Mouse (Mus musculus) left cerebral cortex, adult 6 months (tissue): ENCODE measurements around the gene Shisa5. TPM values are rescaled to one million over a fixed set of nuclear protein-coding genes. Genes with fewer than 3 reads are reported as not detected.

ENCODE experiments used
- long read RNA-seq, 2 experiments: library from polyadenylated mRNA; unstranded; transcript quantifications; one replicate each; pipeline ENCODE4 v2.0.0; 2019 to 2020
- polyA plus RNA-seq: library from polyadenylated mRNA; unstranded; fragments of <200 nt; fragmentation: Nextera tagmentation; gene quantifications from 2 replicates; pipeline ENCODE4 v1.2.3, GENCODE M21; 2021

The Shisa5 gene
- polyA plus RNA-seq, result 144 and 161 TPM in 2 replicates
- long read RNA-seq, experiment 1, transcript Shisa5-201 (6 exons, 1,834 nt), result minor isoform, 18 of 221 reads
- long read RNA-seq, experiment 1, transcript Shisa5-203 (4 exons, 1,038 nt), result major isoform, 178 of 221 reads
- long read RNA-seq, experiment 1, transcript Shisa5-202 (6 exons, 1,910 nt), result minor isoform, 6 of 221 reads
- long read RNA-seq, experiment 1, partial matches to known transcripts, result 10 of 221 reads
- long read RNA-seq, experiment 1, other reads (novel, unspliced or antisense), result 9 of 221 reads
- long read RNA-seq, experiment 2, transcript Shisa5-201 (6 exons, 1,834 nt), result minor isoform, 12 of 177 reads
- long read RNA-seq, experiment 2, transcript Shisa5-202 (6 exons, 1,910 nt), result minor isoform, 5 of 177 reads
- long read RNA-seq, experiment 2, transcript Shisa5-203 (4 exons, 1,038 nt), result major isoform, 137 of 177 reads
- long read RNA-seq, experiment 2, partial matches to known transcripts, result 6 of 177 reads
- long read RNA-seq, experiment 2, other reads (novel, unspliced or antisense), result 17 of 177 reads

DNA sequence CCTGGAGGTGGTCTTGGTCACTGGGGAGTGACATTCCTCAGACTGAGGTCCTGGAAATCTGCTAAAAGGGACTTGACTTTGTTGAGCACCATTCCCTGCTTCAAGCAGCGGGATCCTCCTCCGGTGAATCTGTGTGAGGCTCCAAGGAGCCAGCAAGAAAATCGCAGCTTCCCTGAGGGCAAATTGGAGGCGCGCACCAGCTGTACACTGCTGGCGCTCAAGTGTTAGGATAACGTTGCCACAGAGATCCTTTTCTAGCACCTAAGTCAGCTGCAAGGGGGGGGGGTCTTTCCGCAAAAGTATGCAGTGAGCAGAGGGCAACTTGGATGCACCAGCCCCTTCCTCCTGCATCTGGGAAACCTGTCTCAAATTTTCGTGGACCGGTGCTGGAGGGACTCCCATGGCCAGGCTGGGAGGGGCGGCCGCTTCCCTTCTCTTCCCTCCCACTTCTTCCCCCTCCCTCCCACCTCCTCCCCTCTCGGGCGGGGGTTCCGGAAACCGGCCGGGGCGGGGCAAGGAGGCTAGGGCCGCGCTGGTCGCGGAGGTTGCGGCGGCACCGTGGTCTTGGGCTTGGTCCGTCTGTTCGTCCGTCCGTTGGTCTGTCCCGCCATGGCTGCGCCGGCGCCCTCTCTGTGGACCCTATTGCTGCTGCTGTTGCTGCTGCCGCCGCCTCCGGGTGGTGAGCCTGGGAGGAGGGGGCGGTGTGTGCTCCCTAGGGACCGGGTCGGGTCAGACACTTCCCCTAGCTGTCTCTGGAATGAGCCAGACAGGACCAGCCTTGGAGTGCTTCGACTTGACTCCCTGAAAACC lies at the start of gene Shisa5:
TSS of gene Shisa5 (plus strand) at position 480 of the 810 bp plus-strand sequence.

GRCm38 (mm10) chr9:108991428-108992084 lies 46.8 kb upstream of the Shisa5 start, which contains the start of gene Pfkfb4:
Pfkfb4 (plus strand) TSS chr9:108991778.

GRCm38 (mm10) chr9:109059136-109059903 lies 21.0 kb downstream of the Shisa5 start, which contains the start of gene Trex1:
Trex1 (minus strand) TSS chr9:109059734.

DNA sequence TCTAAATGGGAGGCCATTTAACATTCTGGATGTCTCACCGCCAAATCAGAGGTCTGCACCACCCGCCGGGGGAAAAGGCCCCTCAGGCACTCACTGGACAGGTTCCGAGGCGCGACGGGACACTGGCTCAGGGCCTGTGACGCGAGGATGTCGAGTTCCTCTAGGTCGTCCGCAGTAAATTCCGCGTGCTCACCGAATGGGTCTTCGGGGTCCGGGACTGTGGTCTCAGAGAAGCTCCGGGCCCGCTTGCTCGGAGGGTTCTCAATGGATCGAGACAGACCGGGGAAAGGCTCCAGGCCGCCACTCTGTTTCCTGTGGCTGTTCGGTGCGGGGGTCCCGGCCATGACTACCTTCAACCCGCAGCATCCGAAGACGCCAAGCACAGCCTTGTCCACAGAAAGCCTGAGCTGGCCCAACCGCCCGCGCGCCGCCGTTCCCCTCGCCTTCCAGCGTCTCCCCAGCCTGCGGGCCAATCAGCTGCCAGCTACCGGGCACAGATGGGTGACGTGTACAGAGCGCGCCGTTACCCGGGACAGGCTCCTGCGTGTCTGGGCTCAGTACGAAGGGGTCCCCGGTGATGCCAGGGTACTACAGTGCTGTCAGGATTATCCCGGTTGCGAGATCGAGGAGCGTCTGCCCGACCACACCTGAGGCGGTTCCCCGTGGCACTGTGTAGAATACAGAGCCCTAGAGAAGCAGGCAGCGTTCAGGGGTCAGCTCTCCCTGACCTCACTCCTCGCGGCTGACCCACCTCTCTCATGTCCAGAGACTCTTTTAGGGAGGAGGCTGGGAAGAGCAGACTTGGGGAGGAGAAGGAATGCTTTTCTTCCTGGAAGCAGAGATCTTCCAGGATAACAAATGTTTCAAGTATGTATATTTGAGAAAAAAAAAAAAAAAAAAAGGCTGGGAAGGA lies 35.6 kb downstream of the Shisa5 start, which contains the start of gene Atrip:
TSS of gene Atrip (minus strand) at position 464 of the 913 bp plus-strand sequence.

DNA sequence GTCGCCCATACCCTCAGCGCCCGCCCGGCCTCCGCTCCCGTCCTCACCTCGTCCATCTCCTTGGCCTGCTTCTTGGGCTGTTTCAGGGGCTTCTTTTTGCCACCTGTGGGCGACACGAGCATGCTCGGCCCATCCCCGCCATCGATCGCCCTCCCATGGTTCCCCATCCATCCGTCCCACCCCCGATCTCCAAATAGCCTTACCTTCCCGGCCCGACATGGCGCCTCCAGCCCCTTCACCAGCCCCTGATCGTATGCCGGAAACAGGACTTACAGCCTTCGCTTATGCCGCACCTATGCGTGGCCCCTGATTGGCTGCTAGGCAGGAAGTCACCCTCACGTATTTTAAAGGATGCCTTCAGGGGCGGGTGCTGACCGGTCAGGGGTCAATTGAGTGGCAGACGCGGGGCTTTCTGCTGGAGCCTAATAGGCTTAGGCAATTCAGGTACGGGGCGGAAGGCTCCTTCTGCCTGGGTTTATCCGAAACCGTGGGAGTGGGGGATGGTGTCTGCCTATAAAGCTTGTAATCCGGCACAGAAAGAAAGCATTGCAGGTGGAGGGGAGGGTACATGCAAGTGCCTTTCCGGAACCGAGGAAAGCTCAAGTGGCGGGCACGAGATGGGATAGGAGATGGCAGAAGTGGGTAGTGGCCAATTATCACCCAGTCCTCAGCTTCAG lies 43.9 kb downstream of the Shisa5 start, which contains the start of the genes Ccdc51 and Tma7:
TSS of gene Ccdc51 (plus strand) at position 370 of the 677 bp plus-strand sequence.
TSS of gene Tma7 (minus strand) at position 464 of the 677 bp plus-strand sequence.

DNA sequence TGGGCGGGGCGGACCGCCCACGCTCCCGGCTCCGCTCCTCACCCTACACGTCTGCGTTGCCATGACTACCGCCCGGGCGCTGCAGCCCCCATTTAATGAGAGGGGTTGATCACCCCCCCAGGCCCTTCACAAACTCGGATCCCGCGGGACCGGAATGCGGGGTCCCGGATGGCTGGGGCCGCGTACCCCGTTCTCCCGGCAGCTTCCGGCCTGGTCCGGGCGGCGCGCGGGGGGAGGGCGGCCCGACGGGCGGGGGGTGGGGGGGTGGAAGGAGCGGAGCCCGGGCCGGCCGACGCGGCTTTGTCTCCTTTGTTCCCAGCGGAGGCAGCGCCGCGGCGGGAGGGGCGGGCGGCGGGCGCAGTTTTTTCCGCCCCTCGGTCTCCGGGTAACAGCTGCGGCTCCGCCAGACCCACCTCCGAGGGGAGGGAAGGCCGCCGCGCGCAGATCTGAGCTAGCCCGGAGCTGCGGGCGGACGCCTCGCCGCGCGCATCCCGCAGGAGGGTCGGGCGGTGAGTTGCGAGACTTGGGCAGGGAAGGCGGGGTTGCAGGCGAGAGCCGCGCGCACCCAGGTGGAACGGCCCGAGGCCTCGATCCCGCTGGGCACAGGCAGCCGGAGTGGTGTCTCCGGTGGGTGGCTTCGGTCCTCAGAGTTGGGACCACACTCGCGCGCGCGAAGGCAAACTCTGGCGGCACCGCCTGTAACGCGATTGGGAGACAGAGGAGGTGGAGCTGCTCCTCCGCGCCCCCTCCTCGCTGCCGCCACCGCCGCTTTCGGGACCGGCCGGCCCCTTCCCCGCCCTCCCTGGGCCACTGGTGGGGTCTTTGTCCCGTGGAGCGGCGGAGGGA lies 57.0 kb downstream of the Shisa5 start, which contains the start of gene Plxnb1:
TSS of gene Plxnb1 (plus strand) at position 253 of the 846 bp plus-strand sequence.

Other genes starting within 250 kb of the Shisa5 start
- 39.1 and 47.3 TPM in 2 replicates for gene Nckipsd, start 230.2 kb upstream of the Shisa5 start, polyA plus RNA-seq
- 2.2 and 3.1 TPM in 2 replicates for gene Celsr3, start 212.2 kb upstream of the Shisa5 start, polyA plus RNA-seq
- gene Slc26a6, start 185.3 kb upstream of the Shisa5 start, polyA plus RNA-seq, result 5.9 and 8.2 TPM in 2 replicates
- gene Tmem89, start 123.9 kb upstream of the Shisa5 start, polyA plus RNA-seq, result 0.72 and 1.1 TPM in 2 replicates
- 529 and 727 TPM in 2 replicates for gene Uqcrc1, start 101.9 kb upstream of the Shisa5 start, polyA plus RNA-seq
- 0.01 TPM in 1 of 2 replicates, not detected in the other for gene Col7a1, start 85.0 kb upstream of the Shisa5 start, polyA plus RNA-seq
- not detected in 2 replicates for gene Ucn2, start 52.6 kb upstream of the Shisa5 start, polyA plus RNA-seq
- 5.0 and 6.6 TPM in 2 replicates for gene Pfkfb4, start 46.8 kb upstream of the Shisa5 start, polyA plus RNA-seq
- gene Trex1, start 21.2 kb downstream of the Shisa5 start, polyA plus RNA-seq, result 10.1 and 12.5 TPM in 2 replicates
- gene Atrip, start 35.6 kb downstream of the Shisa5 start, polyA plus RNA-seq, result 15.6 and 21.1 TPM in 2 replicates
- gene Ccdc51, start 43.9 kb downstream of the Shisa5 start, polyA plus RNA-seq, result 4.0 and 5.0 TPM in 2 replicates
- gene Tma7, start 44.0 kb downstream of the Shisa5 start, polyA plus RNA-seq, result 716 and 866 TPM in 2 replicates
- 11.7 and 15.9 TPM in 2 replicates for gene Plxnb1, start 56.8 kb downstream of the Shisa5 start, polyA plus RNA-seq
- gene Fbxw21, start 123.5 kb downstream of the Shisa5 start, polyA plus RNA-seq, result not detected in 2 replicates
- not detected in 2 replicates for gene Fbxw13, start 157.4 kb downstream of the Shisa5 start, polyA plus RNA-seq
- gene Fbxw20, start 196.2 kb downstream of the Shisa5 start, polyA plus RNA-seq, result not detected in 2 replicates
- gene Fbxw14, start 249.1 kb downstream of the Shisa5 start, polyA plus RNA-seq, result not detected in 2 replicates